Mouse (Mus musculus): ENCODE data around the gene Plcl2. TPM values are rescaled to one million over a fixed set of nuclear protein-coding genes. Genes with fewer than 3 reads are reported as not detected.

Plcl2 gene
- polyA plus RNA-seq, 1 experiment = 11.5 TPM

- Histone ChIP-seq H3K4me1 (ENCODE audit: control insufficient read depth, insufficient read depth, insufficient read length) (no peaks in the 10 kb centered on the region), H3K27me3 (ENCODE audit: control insufficient read depth, insufficient read depth, low read length) (no peaks in the 10 kb centered on the region), H3K27ac (ENCODE audit: insufficient read depth, low read length) (no peak overlapping the region), H3K4me3 (ENCODE audit: extremely low read depth, insufficient read depth, insufficient read length) (no peak overlapping the region), H3K36me3 (ENCODE audit: control insufficient read depth, insufficient read depth, low read length) (no peaks in the 10 kb centered on the region)
- TF ChIP-seq POLR2A (IDR thresholded peaks at IDR 0.05; ENCODE audit: low read depth, low read length) (no peak), CTCF (IDR thresholded peaks at IDR 0.05; ENCODE audit: extremely low read depth, insufficient read depth, insufficient read length, insufficient replicate concordance) (no peak)
- no peak for DNase-seq (ENCODE audit: low read depth in 1 of 2, low spot score in 2 of 2)
- WGBS = 83% methylated on average over 7 of the region's 7 CpGs
Measured at GRCm38 (mm10) chr17:50634008-50634871, 125.0 kb downstream of the Plcl2 start.

DNA sequence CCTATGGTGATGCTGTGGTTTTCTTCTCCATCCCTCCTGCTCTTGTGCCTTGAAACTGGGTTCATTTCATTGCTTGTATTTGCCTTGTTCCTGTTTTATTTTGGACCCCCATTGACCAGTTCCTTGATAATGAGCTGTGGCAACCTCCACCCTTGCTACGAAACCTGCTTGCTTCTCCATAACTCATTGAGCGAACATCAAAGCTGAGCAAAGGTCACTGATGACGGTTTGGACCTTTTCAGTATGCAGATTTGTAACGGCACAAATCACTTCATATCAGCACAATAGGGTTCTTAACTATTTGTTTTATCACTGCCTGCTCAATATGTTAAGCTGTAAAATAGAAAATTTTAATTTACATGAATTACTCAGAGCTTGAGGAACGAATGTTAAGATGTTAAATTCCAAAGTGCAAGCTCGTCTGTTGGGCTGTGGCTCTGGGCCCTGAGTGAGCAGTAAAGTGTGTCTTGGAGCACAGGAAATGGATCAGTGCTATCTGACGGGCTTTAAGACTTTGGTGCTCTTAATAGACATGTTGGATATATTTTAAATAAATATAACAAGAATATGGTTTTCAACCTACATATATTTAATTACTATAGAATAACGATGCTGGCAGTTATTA lies 126.9 kb downstream of the Plcl2 start:
- Histone ChIP-seq H3K4me1 (ENCODE audit: control insufficient read depth, insufficient read depth, insufficient read length) (no peaks in the 10 kb centered on the region), H3K4me3 (ENCODE audit: extremely low read depth, insufficient read depth, insufficient read length) (no peak overlapping the region), H3K36me3 (ENCODE audit: control insufficient read depth, insufficient read depth, low read length) (peaks cover 4% of the 10 kb centered on the region; the same call in 1 of the 2 replicates), H3K27me3 (ENCODE audit: control insufficient read depth, insufficient read depth, low read length) (no peaks in the 10 kb centered on the region), H3K27ac (ENCODE audit: insufficient read depth, low read length) (no peak overlapping the region)
- 92% methylated on average over 8 of the region's 8 CpGs for WGBS
- TF ChIP-seq CTCF (IDR thresholded peaks at IDR 0.05; ENCODE audit: extremely low read depth, insufficient read depth, insufficient read length, insufficient replicate concordance) (no peak), POLR2A (IDR thresholded peaks at IDR 0.05; ENCODE audit: low read depth, low read length) (no peak)
- DNase-seq (ENCODE audit: low read depth in 1 of 2, low spot score in 2 of 2) = no peak

DNA sequence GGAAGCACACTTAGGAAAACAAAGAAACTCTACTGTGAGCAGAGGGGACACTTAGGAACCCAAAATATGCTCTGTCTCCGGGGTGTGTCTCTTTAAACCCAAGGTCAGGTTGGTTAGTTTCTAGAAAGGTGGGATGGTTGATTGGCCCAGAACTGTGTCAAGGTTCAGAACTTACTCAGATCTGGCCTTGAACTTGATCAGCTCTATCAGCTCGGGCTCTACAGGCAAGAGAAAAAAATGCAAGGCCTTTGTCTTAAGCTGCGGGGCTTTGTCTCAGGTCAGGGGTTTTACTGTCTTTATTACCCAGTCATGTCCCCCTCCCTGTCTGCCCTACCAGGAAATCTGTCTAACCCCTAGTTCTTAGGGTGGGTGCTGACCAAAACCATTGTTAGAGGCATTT lies 129.6 kb downstream of the Plcl2 start:
- Histone ChIP-seq H3K4me1 (ENCODE audit: control insufficient read depth, insufficient read depth, insufficient read length) (no peaks in the 10 kb centered on the region), H3K27me3 (ENCODE audit: control insufficient read depth, insufficient read depth, low read length) (no peaks in the 10 kb centered on the region), H3K36me3 (ENCODE audit: control insufficient read depth, insufficient read depth, low read length) (peaks cover 7% of the 10 kb centered on the region), H3K4me3 (ENCODE audit: extremely low read depth, insufficient read depth, insufficient read length) (no peak overlapping the region), H3K27ac (ENCODE audit: insufficient read depth, low read length) (no peak overlapping the region)
- no peak for TF ChIP-seq CTCF (IDR thresholded peaks at IDR 0.05; ENCODE audit: extremely low read depth, insufficient read depth, insufficient read length, insufficient replicate concordance)
- no peak for TF ChIP-seq POLR2A (IDR thresholded peaks at IDR 0.05; ENCODE audit: low read depth, low read length)
- WGBS = 89% methylated on average over 3 of the region's 3 CpGs
- no peak for DNase-seq (ENCODE audit: low read depth in 1 of 2, low spot score in 2 of 2)

- peaks cover 7% of the 10 kb centered on the region for H3K36me3 ChIP-seq (ENCODE audit: control insufficient read depth, insufficient read depth, low read length)
- TF ChIP-seq POLR2A (IDR thresholded peaks at IDR 0.05; ENCODE audit: low read depth, low read length) = no peak
- TF ChIP-seq CTCF (IDR thresholded peaks at IDR 0.05; ENCODE audit: extremely low read depth, insufficient read depth, insufficient read length, insufficient replicate concordance) = no peak
- H3K4me1 ChIP-seq (ENCODE audit: control insufficient read depth, insufficient read depth, insufficient read length) = no peaks in the 10 kb centered on the region
- H3K27ac ChIP-seq (ENCODE audit: insufficient read depth, low read length) = no peak overlapping the region
- WGBS = 98% methylated on average over 2 of the region's 2 CpGs
- DNase-seq (ENCODE audit: low read depth in 1 of 2, low spot score in 2 of 2) = no peak
- no peak overlapping the region for H3K4me3 ChIP-seq (ENCODE audit: extremely low read depth, insufficient read depth, insufficient read length)
- H3K27me3 ChIP-seq (ENCODE audit: control insufficient read depth, insufficient read depth, low read length) = no peaks in the 10 kb centered on the region
Measured at GRCm38 (mm10) chr17:50641076-50641610, 131.9 kb downstream of the Plcl2 start.

DNA sequence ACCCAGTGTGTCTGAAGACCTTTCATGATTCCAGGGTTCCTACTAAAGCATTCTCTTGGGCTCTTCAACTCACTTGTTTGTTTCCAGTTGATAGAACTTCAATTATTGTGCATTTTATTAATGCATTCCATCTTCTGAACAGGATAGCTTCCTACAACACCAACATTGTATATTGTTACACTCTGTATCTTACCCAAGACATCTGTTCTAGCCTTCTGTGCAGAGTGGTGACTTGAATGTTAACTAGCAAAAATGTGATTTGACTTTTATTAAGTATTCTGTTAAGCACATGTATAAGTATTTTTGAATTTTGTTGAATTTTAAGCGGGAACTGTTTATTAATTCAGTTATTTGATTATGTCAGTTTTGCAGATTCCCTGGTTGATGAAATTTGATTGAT lies 132.7 kb downstream of the Plcl2 start:
- H3K27ac ChIP-seq (ENCODE audit: insufficient read depth, low read length) = no peak overlapping the region
- no peak for DNase-seq (ENCODE audit: low read depth in 1 of 2, low spot score in 2 of 2)
- H3K36me3 ChIP-seq (ENCODE audit: control insufficient read depth, insufficient read depth, low read length) = peaks cover 7% of the 10 kb centered on the region
- no peak overlapping the region for H3K4me3 ChIP-seq (ENCODE audit: extremely low read depth, insufficient read depth, insufficient read length)
- no peaks in the 10 kb centered on the region for H3K27me3 ChIP-seq (ENCODE audit: control insufficient read depth, insufficient read depth, low read length)
- 98% methylated on average over 1 of the region's 1 CpGs for WGBS
- no peaks in the 10 kb centered on the region for H3K4me1 ChIP-seq (ENCODE audit: control insufficient read depth, insufficient read depth, insufficient read length)
- TF ChIP-seq CTCF (IDR thresholded peaks at IDR 0.05; ENCODE audit: extremely low read depth, insufficient read depth, insufficient read length, insufficient replicate concordance) = no peak

- H3K27me3 ChIP-seq (ENCODE audit: control insufficient read depth, insufficient read depth, low read length) = no peaks in the 10 kb centered on the region
- DNase-seq (ENCODE audit: low read depth in 1 of 2, low spot score in 2 of 2) = no peak
- no peaks in the 10 kb centered on the region for H3K4me1 ChIP-seq (ENCODE audit: control insufficient read depth, insufficient read depth, insufficient read length)
- no peak overlapping the region for H3K27ac ChIP-seq (ENCODE audit: insufficient read depth, low read length)
- 71% methylated on average over 6 of the region's 6 CpGs for WGBS
- H3K36me3 ChIP-seq (ENCODE audit: control insufficient read depth, insufficient read depth, low read length) = peaks cover 8% of the 10 kb centered on the region
- TF ChIP-seq POLR2A (IDR thresholded peaks at IDR 0.05; ENCODE audit: low read depth, low read length) = no peak
- TF ChIP-seq CTCF (IDR thresholded peaks at IDR 0.05; ENCODE audit: extremely low read depth, insufficient read depth, insufficient read length, insufficient replicate concordance) = no peak
- no peak overlapping the region for H3K4me3 ChIP-seq (ENCODE audit: extremely low read depth, insufficient read depth, insufficient read length)
Measured at GRCm38 (mm10) chr17:50643356-50643755, 134.2 kb downstream of the Plcl2 start.

Measured in spleen, adult 2 months (tissue).